Mouse (Mus musculus) kidney, adult 2 months (tissue): Measurements from ENCODE around the gene Pde3b.

Source experiments
- CTCF ChIP-seq: fragments of 200-500 bp; conservative IDR thresholded peaks from 2 replicates; pipeline ENCODE4 v1.5.1; 2011; ENCODE audit warnings: low read depth, mild to moderate bottlenecking, control low read depth, low read length, moderate library complexity, mixed read lengths; ENCODE audit not compliant: insufficient read depth, insufficient read length
- POLR2A ChIP-seq: fragments of 200-500 bp; IDR thresholded peaks from one replicate; pipeline ENCODE4 v1.6.1; 2011; ENCODE audit warnings: low read depth, low read length, control low read depth

DNA sequence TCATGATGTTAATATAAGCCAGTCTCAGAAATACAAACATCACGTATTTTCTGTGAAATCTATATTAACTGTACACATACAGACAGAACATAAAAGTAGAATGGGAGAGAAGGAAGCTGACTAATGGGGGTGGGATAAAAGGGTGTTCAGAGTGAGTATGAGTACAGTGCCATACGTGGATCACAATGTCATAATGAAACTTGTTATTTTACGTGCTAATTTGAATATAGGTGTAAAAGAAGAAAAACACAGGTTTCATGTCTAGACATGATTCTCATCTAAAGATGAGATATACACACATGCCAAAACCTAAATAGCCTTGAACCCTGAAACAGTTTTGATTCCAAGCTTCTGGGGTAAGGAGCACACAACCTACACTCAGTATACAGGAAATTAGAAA, 51.3 kb downstream of the Pde3b start:
- TF ChIP-seq CTCF, result no peak
- TF ChIP-seq POLR2A, result no peak
